Mouse (Mus musculus): ENCODE measurements around the gene Rhbdf1.

DNA sequence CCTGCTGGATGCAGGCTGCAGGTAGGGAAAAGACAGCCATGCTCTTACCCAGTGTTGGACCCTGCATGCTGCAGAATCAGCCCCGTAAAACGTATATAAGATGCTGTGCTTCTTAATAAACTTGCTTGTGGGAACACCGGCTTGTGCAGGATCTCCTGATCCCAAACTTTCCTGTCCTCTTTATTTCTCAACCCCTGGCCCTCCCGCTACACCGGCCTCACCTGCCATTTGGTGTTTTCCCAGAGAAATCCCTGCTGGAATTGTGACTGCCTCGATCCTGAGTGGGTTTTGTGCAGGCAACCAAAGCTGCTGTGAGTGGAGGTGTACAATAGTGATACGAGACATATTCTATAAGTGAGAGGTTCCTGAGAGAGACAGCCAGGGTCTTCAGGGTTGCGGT lies 37.6 kb downstream of the Rhbdf1 start:
- TF ChIP-seq POLR2A (IDR thresholded peaks at IDR 0.05; ENCODE audit: borderline replicate concordance, low read depth, low read length) (no peak), CTCF (IDR thresholded peaks at IDR 0.05; ENCODE audit: low read depth, low read length) (no peak)

Measured in bone marrow macrophage, adult 2 months (primary cell).